Mouse (Mus musculus) kidney, embryonic 14.5 days (tissue): ENCODE results near the gene Cadm1. TPM values are rescaled to one million over a fixed set of nuclear protein-coding genes. Genes with fewer than 3 reads are reported as not detected.

Experiments
- ATAC-seq: fragments of 200-750 bp; cut with Nextera tagmentation; 2 replicates; pipeline ENCODE4 v1.8.0; 2017; ENCODE audit warnings: moderate number of reproducible peaks, mild to moderate bottlenecking, moderate TSS enrichment, moderate library complexity; ENCODE audit not compliant: low FRiP score, low TSS enrichment
- H3K27ac ChIP-seq: fragments of 300-500 bp; sonication (generic); 2 replicates; pipeline ENCODE4 v1.5.1; 2014; ENCODE audit warnings: low read depth, mild to moderate bottlenecking, low read length, moderate library complexity, mixed read lengths
- H3K27me3 ChIP-seq: fragments of 300-500 bp; sonication (generic); 2 replicates; pipeline ENCODE4 v1.6.1; 2014; ENCODE audit warnings: mild to moderate bottlenecking, low read length; ENCODE audit not compliant: control insufficient read depth, insufficient read depth
- H3K36me3 ChIP-seq: fragments of 300-500 bp; sonication (generic); 2 replicates; pipeline ENCODE4 v1.6.1; 2014; ENCODE audit warnings: low read length, mixed read lengths; ENCODE audit not compliant: control insufficient read depth, insufficient read depth
- H3K4me1 ChIP-seq: fragments of 300-500 bp; sonication (generic); 2 replicates; pipeline ENCODE4 v1.6.1; 2014; ENCODE audit warnings: low read length, mixed read lengths; ENCODE audit not compliant: control insufficient read depth, insufficient read depth
- H3K4me2 ChIP-seq: fragments of 300-500 bp; sonication (generic); replicated peaks from 2 replicates; pipeline ENCODE4 v1.6.1; 2014; ENCODE audit warnings: low read depth, mild to moderate bottlenecking, low read length
- H3K4me3 ChIP-seq: fragments of 300-500 bp; sonication (generic); 2 replicates; pipeline ENCODE4 v1.5.1; 2014; ENCODE audit warnings: mild to moderate bottlenecking, low read length
- H3K9ac ChIP-seq: fragments of 300-500 bp; sonication (generic); 2 replicates; pipeline ENCODE4 v1.6.1; 2014; ENCODE audit warnings: low read depth, mild to moderate bottlenecking, low read length, moderate library complexity
- H3K9me3 ChIP-seq: fragments of 300-500 bp; sonication (generic); 2 replicates; pipeline ENCODE4 v1.6.1; 2016; ENCODE audit warnings: low read length; ENCODE audit not compliant: control insufficient read depth
- WGBS: fragments of 180-500 bp; shearing (Covaris S2); extraction: QIAGEN DNeasy Blood & Tissue Kit; methylation state at CpG from one replicate; pipeline ENCODE4 v1.1.7; 2014; 5-methylcytosine and 5-hydroxymethylcytosine counted together
- polyA plus RNA-seq: library from polyadenylated mRNA; unstranded; fragments of >200 nt; fragmentation: Nextera tagmentation; extraction: Ambion mirVana; gene quantifications from 2 replicates; pipeline ENCODE4 v1.2.1, GENCODE M21; 2014

The Cadm1 gene
- polyA plus RNA-seq, 1 experiment from 2014 or later: 92.1 TPM

GRCm38 (mm10) chr9:47583241-47583640 lies 53.3 kb downstream of the Cadm1 start:
- Histone ChIP-seq H3K4me3 (no peak overlapping the region), H3K36me3 (no peaks in the 10 kb centered on the region), H3K4me2 (no peak overlapping the region), H3K9me3 (no peaks in the 10 kb centered on the region), H3K27ac (no peak overlapping the region), H3K9ac (no peak overlapping the region), H3K27me3 (no peaks in the 10 kb centered on the region), H3K4me1 (peaks cover 8% of the 10 kb centered on the region; the same call in 1 of the 2 replicates)
- ATAC-seq: no peak
- WGBS: 73% methylated on average over 4 of the region's 4 CpGs

GRCm38 (mm10) chr9:47586176-47586575 lies 56.2 kb downstream of the Cadm1 start:
- Histone ChIP-seq H3K27ac (no peak overlapping the region), H3K9ac (no peak overlapping the region), H3K36me3 (no peaks in the 10 kb centered on the region), H3K4me2 (no peak overlapping the region), H3K9me3 (no peaks in the 10 kb centered on the region), H3K27me3 (no peaks in the 10 kb centered on the region), H3K4me1 (peaks cover 5% of the 10 kb centered on the region; the same call in 1 of the 2 replicates), H3K4me3 (no peak overlapping the region)
- ATAC-seq: no peak
- 73% methylated on average over 5 of the region's 5 CpGs for WGBS

GRCm38 (mm10) chr9:47586839-47587238 lies 56.9 kb downstream of the Cadm1 start:
- Histone ChIP-seq H3K4me2 (no peak overlapping the region), H3K27me3 (no peaks in the 10 kb centered on the region), H3K9me3 (no peaks in the 10 kb centered on the region), H3K4me3 (no peak overlapping the region), H3K9ac (no peak overlapping the region), H3K36me3 (no peaks in the 10 kb centered on the region), H3K4me1 (no peaks in the 10 kb centered on the region), H3K27ac (no peak overlapping the region)
- WGBS: 94% methylated on average over 8 of the region's 8 CpGs
- no peak for ATAC-seq

GRCm38 (mm10) chr9:47587577-47588194 lies 57.7 kb downstream of the Cadm1 start:
- H3K9ac ChIP-seq: no peak overlapping the region
- H3K27ac ChIP-seq: no peak overlapping the region
- WGBS: 67% methylated on average over 7 of the region's 7 CpGs
- H3K36me3 ChIP-seq: no peaks in the 10 kb centered on the region
- H3K9me3 ChIP-seq: no peaks in the 10 kb centered on the region
- H3K4me3 ChIP-seq: no peak overlapping the region
- H3K4me2 ChIP-seq: no peak overlapping the region
- no peak for ATAC-seq
- H3K4me1 ChIP-seq: no peaks in the 10 kb centered on the region
- H3K27me3 ChIP-seq: no peaks in the 10 kb centered on the region

GRCm38 (mm10) chr9:47589832-47590231 lies 59.9 kb downstream of the Cadm1 start:
- no peak overlapping the region for H3K4me2 ChIP-seq
- H3K27ac ChIP-seq: no peak overlapping the region
- no peaks in the 10 kb centered on the region for H3K9me3 ChIP-seq
- WGBS: 34% methylated on average over 5 of the region's 5 CpGs
- no peaks in the 10 kb centered on the region for H3K27me3 ChIP-seq
- no peaks in the 10 kb centered on the region for H3K4me1 ChIP-seq
- no peak overlapping the region for H3K9ac ChIP-seq
- no peak for ATAC-seq
- H3K4me3 ChIP-seq: no peak overlapping the region
- H3K36me3 ChIP-seq: no peaks in the 10 kb centered on the region

GRCm38 (mm10) chr9:47601541-47601940 lies 71.6 kb downstream of the Cadm1 start:
- 0 out of 2 replicates have a peak, but pooled peaks cover 7% of the 10 kb centered on the region for H3K4me1 ChIP-seq
- no peak overlapping the region for H3K9ac ChIP-seq
- 83% methylated on average over 11 of the region's 11 CpGs for WGBS
- no peak overlapping the region for H3K4me2 ChIP-seq
- no peaks in the 10 kb centered on the region for H3K9me3 ChIP-seq
- ATAC-seq: no peak
- H3K27me3 ChIP-seq: no peaks in the 10 kb centered on the region
- H3K4me3 ChIP-seq: no peak overlapping the region
- no peak overlapping the region for H3K27ac ChIP-seq
- no peaks in the 10 kb centered on the region for H3K36me3 ChIP-seq

GRCm38 (mm10) chr9:47603971-47604370 lies 74.0 kb downstream of the Cadm1 start:
- no peak overlapping the region for H3K27ac ChIP-seq
- H3K4me1 ChIP-seq: 0 out of 2 replicates have a peak, but pooled peaks cover 13% of the 10 kb centered on the region
- no peak overlapping the region for H3K4me2 ChIP-seq
- H3K9me3 ChIP-seq: no peaks in the 10 kb centered on the region
- no peaks in the 10 kb centered on the region for H3K36me3 ChIP-seq
- ATAC-seq: no peak
- 28% methylated on average over 4 of the region's 4 CpGs for WGBS
- H3K9ac ChIP-seq: no peak overlapping the region
- no peak overlapping the region for H3K4me3 ChIP-seq
- H3K27me3 ChIP-seq: no peaks in the 10 kb centered on the region

- ATAC-seq: no peak
- 0 out of 2 replicates have a peak, but pooled peaks cover 13% of the 10 kb centered on the region for H3K4me1 ChIP-seq
- no peaks in the 10 kb centered on the region for H3K9me3 ChIP-seq
- 92% methylated on average over 5 of the region's 5 CpGs for WGBS
- no peak overlapping the region for H3K9ac ChIP-seq
- H3K27ac ChIP-seq: no peak overlapping the region
- H3K4me2 ChIP-seq: no peak overlapping the region
- H3K27me3 ChIP-seq: no peaks in the 10 kb centered on the region
- H3K36me3 ChIP-seq: no peaks in the 10 kb centered on the region
- H3K4me3 ChIP-seq: no peak overlapping the region
These were observed 75.7 kb downstream of the Cadm1 start for GRCm38 (mm10) chr9:47605628-47606027.

- Histone ChIP-seq H3K27ac (no peak overlapping the region), H3K9me3 (no peaks in the 10 kb centered on the region), H3K27me3 (no peaks in the 10 kb centered on the region), H3K9ac (no peak overlapping the region), H3K4me1 (0 out of 2 replicates have a peak, but pooled peaks cover 8% of the 10 kb centered on the region), H3K4me3 (no peak overlapping the region), H3K36me3 (no peaks in the 10 kb centered on the region), H3K4me2 (no peak overlapping the region)
- ATAC-seq: no peak; the same call in 1 of the 2 replicates
- 46% methylated on average over 7 of the region's 7 CpGs for WGBS
These were observed 78.5 kb downstream of the Cadm1 start for GRCm38 (mm10) chr9:47608441-47608840.
